Mouse (Mus musculus): Measurements from ENCODE around the gene Magi2. TPM values are rescaled to one million over a fixed set of nuclear protein-coding genes. Genes with fewer than 3 reads are reported as not detected.

Magi2 gene
- polyA plus RNA-seq, 1 experiment from 2014 or later: 1.7 TPM

DNA sequence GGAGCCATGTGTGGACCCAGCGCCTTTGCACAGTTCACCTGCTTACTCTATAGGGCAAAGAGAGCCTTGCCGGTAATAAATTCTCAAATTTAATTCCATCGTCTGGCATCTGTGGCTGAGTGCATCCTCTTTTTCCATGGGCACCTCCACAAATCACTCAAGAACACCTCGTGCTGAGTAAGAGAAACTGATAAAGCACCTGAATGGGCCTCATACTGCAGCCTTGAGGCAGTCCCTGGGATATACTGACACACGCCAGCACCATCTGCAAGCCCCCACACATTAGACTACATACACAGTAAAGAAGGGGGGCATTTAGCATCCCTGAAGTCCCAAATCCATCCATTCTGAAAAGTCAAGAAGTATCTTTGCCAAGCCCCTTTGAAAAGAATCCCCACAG is 1430.2 kb downstream of the Magi2 start:
- Histone ChIP-seq H3K36me3 (ENCODE audit: control insufficient read depth, insufficient read depth, low read length) (no peaks in the 10 kb centered on the region), H3K27ac (ENCODE audit: low read depth, low read length) (no peak overlapping the region), H3K9me3 (ENCODE audit: control insufficient read depth, low read length) (no peaks in the 10 kb centered on the region), H3K4me3 (ENCODE audit: low read depth, low read length) (no peak overlapping the region), H3K4me1 (replicated peaks; ENCODE audit: control insufficient read depth, insufficient read depth, low read length) (no peaks in the 10 kb centered on the region), H3K4me2 (no peak overlapping the region), H3K9ac (ENCODE audit: low read depth, low read length) (no peak overlapping the region), H3K27me3 (replicated peaks; ENCODE audit: control insufficient read depth, insufficient read depth, low read length) (no peaks in the 10 kb centered on the region)
- DNase-seq (ENCODE audit: low spot score): no peak
- ATAC-seq (replicated peaks; ENCODE audit: low FRiP score): no peak
- WGBS: 75% methylated on average over 5 of the region's 5 CpGs

DNA sequence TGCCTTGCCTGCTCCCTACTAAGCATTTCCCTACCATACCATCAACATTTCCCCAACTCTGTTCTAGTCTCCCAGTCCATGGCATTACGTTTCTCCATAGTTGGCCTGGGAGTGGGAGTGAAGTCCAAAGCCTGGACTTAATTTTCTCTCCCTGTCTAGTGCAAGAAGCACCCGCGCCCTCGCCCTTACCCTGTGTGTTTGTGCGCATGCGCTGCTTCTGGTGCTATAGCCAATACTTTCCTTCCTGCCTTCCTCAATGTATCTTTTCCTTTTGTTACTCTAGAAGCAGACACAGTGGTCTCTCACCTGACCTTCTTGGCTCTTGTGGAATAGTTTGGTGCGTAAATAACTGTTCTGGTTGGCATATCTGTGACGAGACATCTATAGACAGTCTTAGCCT is 1440.8 kb downstream of the Magi2 start:
- 85% methylated on average over 8 of the region's 8 CpGs for WGBS
- Histone ChIP-seq H3K4me2 (no peak overlapping the region), H3K4me1 (replicated peaks; ENCODE audit: control insufficient read depth, insufficient read depth, low read length) (no peaks in the 10 kb centered on the region), H3K27ac (ENCODE audit: low read depth, low read length) (no peak overlapping the region), H3K9me3 (ENCODE audit: control insufficient read depth, low read length) (no peaks in the 10 kb centered on the region), H3K36me3 (ENCODE audit: control insufficient read depth, insufficient read depth, low read length) (no peaks in the 10 kb centered on the region), H3K4me3 (ENCODE audit: low read depth, low read length) (no peak overlapping the region), H3K27me3 (replicated peaks; ENCODE audit: control insufficient read depth, insufficient read depth, low read length) (no peaks in the 10 kb centered on the region), H3K9ac (ENCODE audit: low read depth, low read length) (no peak overlapping the region)
- ATAC-seq (replicated peaks; ENCODE audit: low FRiP score) (no peak), DNase-seq (ENCODE audit: low spot score) (no peak)

- ATAC-seq (replicated peaks; ENCODE audit: low FRiP score): no peak
These were observed 1442.0 kb downstream of the Magi2 start for GRCm38 (mm10) chr5:20668736-20669355.

DNA sequence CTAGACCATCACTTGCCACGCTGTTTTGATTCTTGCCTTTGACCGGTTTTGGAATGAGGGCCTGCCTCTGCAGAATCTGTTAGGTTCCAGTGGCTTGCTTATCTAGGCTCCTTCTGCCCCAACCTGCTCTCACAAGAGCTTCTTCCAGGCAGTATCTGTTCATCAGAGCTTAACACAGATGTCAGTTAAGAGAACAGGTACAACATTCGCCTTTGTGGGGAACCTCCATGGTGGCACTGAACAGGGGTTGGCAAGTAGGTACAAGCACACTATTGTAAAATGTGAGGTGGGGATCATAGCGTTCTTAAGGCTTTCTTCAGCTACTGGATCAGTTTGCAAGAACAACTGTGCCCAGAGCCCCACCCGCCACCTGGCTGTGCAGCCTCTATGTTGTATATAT is 1442.6 kb downstream of the Magi2 start:
- no peaks in the 10 kb centered on the region for H3K27me3 ChIP-seq (replicated peaks; ENCODE audit: control insufficient read depth, insufficient read depth, low read length)
- no peak overlapping the region for H3K9ac ChIP-seq (ENCODE audit: low read depth, low read length)
- H3K4me3 ChIP-seq (ENCODE audit: low read depth, low read length): no peak overlapping the region
- no peak overlapping the region for H3K27ac ChIP-seq (ENCODE audit: low read depth, low read length)
- 86% methylated on average over 5 of the region's 5 CpGs for WGBS
- DNase-seq (ENCODE audit: low spot score) (no peak), ATAC-seq (replicated peaks; ENCODE audit: low FRiP score) (no peak)
- H3K4me2 ChIP-seq: no peak overlapping the region
- no peaks in the 10 kb centered on the region for H3K4me1 ChIP-seq (replicated peaks; ENCODE audit: control insufficient read depth, insufficient read depth, low read length)
- no peaks in the 10 kb centered on the region for H3K36me3 ChIP-seq (ENCODE audit: control insufficient read depth, insufficient read depth, low read length)
- H3K9me3 ChIP-seq (ENCODE audit: control insufficient read depth, low read length): no peaks in the 10 kb centered on the region

More at GRCm38 (mm10) chr5:20668736-20669355, 1442.0 kb downstream of the Magi2 start:
- no peak overlapping the region for H3K4me2 ChIP-seq
- 81% methylated on average over 10 of the region's 10 CpGs for WGBS
- H3K9me3 ChIP-seq (ENCODE audit: control insufficient read depth, low read length): no peaks in the 10 kb centered on the region
- no peaks in the 10 kb centered on the region for H3K36me3 ChIP-seq (ENCODE audit: control insufficient read depth, insufficient read depth, low read length)
- H3K27me3 ChIP-seq (replicated peaks; ENCODE audit: control insufficient read depth, insufficient read depth, low read length): no peaks in the 10 kb centered on the region
- no peaks in the 10 kb centered on the region for H3K4me1 ChIP-seq (replicated peaks; ENCODE audit: control insufficient read depth, insufficient read depth, low read length)
- no peak overlapping the region for H3K9ac ChIP-seq (ENCODE audit: low read depth, low read length)
- no peak overlapping the region for H3K4me3 ChIP-seq (ENCODE audit: low read depth, low read length)
- no peak for DNase-seq (ENCODE audit: low spot score)
- H3K27ac ChIP-seq (ENCODE audit: low read depth, low read length): no peak overlapping the region

GRCm38 (mm10) chr5:20671826-20672225 is 1445.0 kb downstream of the Magi2 start:
- 42% methylated on average over 1 of the region's 1 CpGs for WGBS
- DNase-seq (ENCODE audit: low spot score) (no peak), ATAC-seq (replicated peaks; ENCODE audit: low FRiP score) (no peak)

DNA sequence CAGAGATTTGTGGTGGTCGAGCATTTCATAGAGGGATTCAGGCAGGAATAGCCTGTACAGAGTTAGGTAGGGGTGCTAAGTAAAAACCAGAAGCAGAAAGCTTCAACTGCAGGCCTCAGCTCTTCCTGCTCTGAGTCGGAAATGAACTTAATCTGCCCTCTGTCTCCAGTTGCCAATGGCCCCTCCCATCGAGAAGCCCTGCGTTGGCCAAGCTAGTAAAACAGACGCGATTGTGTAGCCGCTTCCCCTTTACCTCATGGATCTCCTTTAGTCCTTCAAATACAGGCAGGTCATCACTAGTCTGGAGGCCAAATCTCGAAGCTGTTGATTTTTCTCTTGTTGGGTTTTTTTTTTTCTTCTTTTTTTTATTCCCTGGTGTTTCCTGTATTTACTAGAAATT is 1447.7 kb downstream of the Magi2 start:
- Histone ChIP-seq H3K4me1 (replicated peaks; ENCODE audit: control insufficient read depth, insufficient read depth, low read length) (no peaks in the 10 kb centered on the region), H3K9ac (ENCODE audit: low read depth, low read length) (no peak overlapping the region), H3K9me3 (ENCODE audit: control insufficient read depth, low read length) (no peaks in the 10 kb centered on the region), H3K27ac (ENCODE audit: low read depth, low read length) (no peak overlapping the region), H3K36me3 (ENCODE audit: control insufficient read depth, insufficient read depth, low read length) (no peaks in the 10 kb centered on the region), H3K4me2 (no peak overlapping the region), H3K4me3 (ENCODE audit: low read depth, low read length) (no peak overlapping the region), H3K27me3 (replicated peaks; ENCODE audit: control insufficient read depth, insufficient read depth, low read length) (no peaks in the 10 kb centered on the region)
- DNase-seq (ENCODE audit: low spot score) (no peak), ATAC-seq (replicated peaks; ENCODE audit: low FRiP score) (no peak)
- WGBS: 61% methylated on average over 8 of the region's 8 CpGs

More at GRCm38 (mm10) chr5:20671826-20672225, 1445.0 kb downstream of the Magi2 start:
- Histone ChIP-seq H3K27me3 (replicated peaks; ENCODE audit: control insufficient read depth, insufficient read depth, low read length) (no peaks in the 10 kb centered on the region), H3K4me3 (ENCODE audit: low read depth, low read length) (no peak overlapping the region), H3K27ac (ENCODE audit: low read depth, low read length) (no peak overlapping the region), H3K4me1 (replicated peaks; ENCODE audit: control insufficient read depth, insufficient read depth, low read length) (no peaks in the 10 kb centered on the region), H3K36me3 (ENCODE audit: control insufficient read depth, insufficient read depth, low read length) (no peaks in the 10 kb centered on the region), H3K9ac (ENCODE audit: low read depth, low read length) (no peak overlapping the region), H3K4me2 (no peak overlapping the region), H3K9me3 (ENCODE audit: control insufficient read depth, low read length) (no peaks in the 10 kb centered on the region)

DNA sequence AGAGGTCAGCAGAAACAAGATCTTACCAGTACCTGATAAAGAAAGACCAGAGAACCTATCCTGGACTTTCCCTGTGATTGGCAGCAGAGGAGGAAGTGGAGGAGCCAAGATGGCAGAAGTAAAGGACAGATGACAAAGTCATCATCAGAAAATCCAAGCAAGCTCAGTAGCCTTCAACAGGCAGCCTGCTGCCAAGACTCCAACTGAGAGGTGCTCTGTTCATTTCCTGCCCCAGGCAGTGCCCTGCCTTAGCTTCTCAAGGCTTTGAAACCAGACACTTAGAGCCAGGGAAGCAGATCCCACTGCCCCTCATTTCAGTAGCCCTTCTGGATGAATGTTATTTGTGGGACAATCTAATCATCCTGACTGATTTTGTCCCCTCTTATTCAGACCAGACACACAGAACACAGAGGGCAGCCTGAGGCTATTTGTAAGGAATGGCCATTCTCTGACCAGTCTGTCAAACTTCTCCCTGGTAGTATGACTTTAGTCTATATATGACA is 1448.4 kb downstream of the Magi2 start:
- Histone ChIP-seq H3K9ac (ENCODE audit: low read depth, low read length) (no peak overlapping the region), H3K36me3 (ENCODE audit: control insufficient read depth, insufficient read depth, low read length) (no peaks in the 10 kb centered on the region), H3K27me3 (replicated peaks; ENCODE audit: control insufficient read depth, insufficient read depth, low read length) (no peaks in the 10 kb centered on the region), H3K4me3 (ENCODE audit: low read depth, low read length) (no peak overlapping the region), H3K4me1 (replicated peaks; ENCODE audit: control insufficient read depth, insufficient read depth, low read length) (no peaks in the 10 kb centered on the region), H3K27ac (ENCODE audit: low read depth, low read length) (no peak overlapping the region), H3K9me3 (ENCODE audit: control insufficient read depth, low read length) (no peaks in the 10 kb centered on the region), H3K4me2 (no peak overlapping the region)
- DNase-seq (ENCODE audit: low spot score): no peak
- no peak for ATAC-seq (replicated peaks; ENCODE audit: low FRiP score)

- no peak for ATAC-seq (replicated peaks; ENCODE audit: low FRiP score)
These were observed 1449.5 kb downstream of the Magi2 start for GRCm38 (mm10) chr5:20676193-20676871.

GRCm38 (mm10) chr5:20677246-20677645 is 1450.4 kb downstream of the Magi2 start:
- H3K9me3 ChIP-seq (ENCODE audit: control insufficient read depth, low read length): no peaks in the 10 kb centered on the region
- H3K27ac ChIP-seq (ENCODE audit: low read depth, low read length): no peak overlapping the region
- no peaks in the 10 kb centered on the region for H3K27me3 ChIP-seq (replicated peaks; ENCODE audit: control insufficient read depth, insufficient read depth, low read length)
- H3K36me3 ChIP-seq (ENCODE audit: control insufficient read depth, insufficient read depth, low read length): no peaks in the 10 kb centered on the region
- no peak overlapping the region for H3K4me3 ChIP-seq (ENCODE audit: low read depth, low read length)
- DNase-seq (ENCODE audit: low spot score) (no peak), ATAC-seq (replicated peaks; ENCODE audit: low FRiP score) (no peak)
- no peaks in the 10 kb centered on the region for H3K4me1 ChIP-seq (replicated peaks; ENCODE audit: control insufficient read depth, insufficient read depth, low read length)
- no peak overlapping the region for H3K4me2 ChIP-seq
- H3K9ac ChIP-seq (ENCODE audit: low read depth, low read length): no peak overlapping the region
- WGBS: 66% methylated on average over 3 of the region's 3 CpGs

More at GRCm38 (mm10) chr5:20676193-20676871, 1449.5 kb downstream of the Magi2 start:
- Histone ChIP-seq H3K4me2 (no peak overlapping the region), H3K36me3 (ENCODE audit: control insufficient read depth, insufficient read depth, low read length) (no peaks in the 10 kb centered on the region), H3K27me3 (replicated peaks; ENCODE audit: control insufficient read depth, insufficient read depth, low read length) (no peaks in the 10 kb centered on the region), H3K27ac (ENCODE audit: low read depth, low read length) (no peak overlapping the region), H3K9me3 (ENCODE audit: control insufficient read depth, low read length) (no peaks in the 10 kb centered on the region), H3K4me1 (replicated peaks; ENCODE audit: control insufficient read depth, insufficient read depth, low read length) (no peaks in the 10 kb centered on the region), H3K9ac (ENCODE audit: low read depth, low read length) (no peak overlapping the region), H3K4me3 (ENCODE audit: low read depth, low read length) (no peak overlapping the region)
- DNase-seq (ENCODE audit: low spot score): no peak
- 36% methylated on average over 7 of the region's 7 CpGs for WGBS
